Mouse (Mus musculus): Measurements from ENCODE around the gene Tmc2.

GRCm38 (mm10) chr2:130274862-130275261 is 79.9 kb downstream of the Tmc2 start:
- TF ChIP-seq POLR2A (IDR thresholded peaks at IDR 0.05; ENCODE audit: borderline replicate concordance, extremely low read depth, low read depth, low read length) (no peak), CTCF (IDR thresholded peaks at IDR 0.05; ENCODE audit: insufficient read depth, low read length) (no peak)

All from lung, adult 2 months (tissue).